Comparison of ENCODE assay signal across 15 mouse cellular contexts in the genomic region with DNA sequence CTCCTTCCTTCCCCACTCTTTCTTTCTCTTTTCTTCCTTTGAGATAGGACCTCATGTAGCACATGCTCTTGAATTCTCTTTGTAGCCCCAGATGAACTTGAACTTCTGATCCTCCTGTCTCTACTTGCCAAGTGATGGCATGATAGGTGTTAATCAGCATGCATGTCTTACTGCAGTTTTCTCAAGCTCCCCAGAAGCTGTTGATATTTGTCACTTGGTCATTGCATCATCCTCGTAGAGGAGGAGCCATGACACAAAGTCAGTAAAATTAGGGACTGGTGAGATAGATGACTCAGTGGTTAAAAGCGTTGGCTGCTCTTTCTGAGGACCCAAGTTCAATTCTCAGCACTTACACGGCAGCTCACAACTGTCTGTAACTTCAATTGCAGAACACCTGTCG. TPM values are rescaled to one million over a fixed set of nuclear protein-coding genes. Genes with fewer than 3 reads are reported as not detected.
DNase-seq lines count a peak whose midpoint lies in the region; ATAC-seq and TF ChIP-seq lines count a peak whose summit lies in the region.
"Had no signal": no experiment of that assay in that cellular context is flagged by ENCODE, and none has a peak within 500 bp of the region (broad histone marks: within the 10 kb centered on the region; RNA-seq: fewer than 3 reads in every experiment).

No protein-coding gene starts in this region.

- TF ChIP-seq EP300 in MEL (IDR thresholded peaks at IDR 0.05; ENCODE audit: low read depth in 1 of 2, low read length in 2 of 2), result peak in 1 of 2 experiments; percentile 70; a peak in 3 of 4 replicates

- TF ChIP-seq CTCF in C2C12 (IDR thresholded peaks at IDR 0.05; ENCODE audit: control insufficient read depth, insufficient read depth, insufficient read length) (no peak), MEL (IDR thresholded peaks at IDR 0.05 in 2 of 3, conservative IDR thresholded peaks at IDR 0.05 in 1 of 3; ENCODE audit: control insufficient read depth in 1 of 3, insufficient read depth in 1 of 3, low read depth in 2 of 3, low read length in 3 of 3, poor library complexity in 1 of 3, severe bottlenecking in 1 of 3) (no peak)
- no peak for TF ChIP-seq CTCF in thymus, adult 2 months (IDR thresholded peaks at IDR 0.05; ENCODE audit: borderline replicate concordance, control insufficient read depth, extremely low read depth, insufficient read depth, low read length, poor library complexity)

- H3K9me3 ChIP-seq in MEL (replicated peaks; ENCODE audit: insufficient read depth, low read length), result no peaks in the 10 kb centered on the region
- H3K9me3 ChIP-seq: embryonic facial prominence, embryonic 10.5 days; embryonic facial prominence, embryonic 12.5 days; forebrain, embryonic 13.5 days; forebrain, embryonic 15.5 days; G1E had no signal

- TF ChIP-seq POLR2A in MEL (IDR thresholded peaks at IDR 0.05; ENCODE audit: control insufficient read depth in 1 of 2, insufficient read depth in 1 of 2, low read depth in 1 of 2, low read length in 2 of 2, poor library complexity in 1 of 2), result no peak
- TF ChIP-seq POLR2A in thymus, adult 2 months (IDR thresholded peaks at IDR 0.05; ENCODE audit: control insufficient read depth, extremely low read depth, insufficient read depth, low read length, poor library complexity), result no peak

- H3K9ac ChIP-seq in MEL (ENCODE audit: control insufficient read depth, low read depth, low read length, poor library complexity, severe bottlenecking), result peak overlapping the region; percentile 27; the same call in 1 of the 2 replicates
- H3K9ac ChIP-seq: embryonic facial prominence, embryonic 12.5 days; forebrain, embryonic 13.5 days; forebrain, embryonic 15.5 days; forebrain, postnatal 0 days had no signal

- no peaks in the 10 kb centered on the region for H3K79me3 ChIP-seq in C2C12 (ENCODE audit: low read depth)

- WGBS in thymus, adult 2 months, result 52% methylated on average over 4 of the region's 4 CpGs

- H3K27ac ChIP-seq in MEL (ENCODE audit: control insufficient read depth, low read depth, low read length), result peak overlapping the region; percentile 62
- H3K27ac ChIP-seq in thymus, adult 2 months (ENCODE audit: control insufficient read depth, insufficient read depth, low read length), result no peak overlapping the region
- H3K27ac ChIP-seq: embryonic facial prominence, embryonic 10.5 days; embryonic facial prominence, embryonic 12.5 days; forebrain, embryonic 13.5 days; forebrain, embryonic 15.5 days had no signal

- H3K27me3 ChIP-seq in C2C12 (ENCODE audit: control insufficient read depth, insufficient read depth, insufficient read length), result no peaks in the 10 kb centered on the region
- H3K27me3 ChIP-seq in MEL (ENCODE audit: control insufficient read depth in 1 of 2, insufficient read depth in 2 of 2, low read length in 2 of 2), result no peaks in the 10 kb centered on the region
- H3K27me3 ChIP-seq in thymus, adult 2 months (ENCODE audit: control insufficient read depth, insufficient read depth, low read length), result no peaks in the 10 kb centered on the region
- H3K27me3 ChIP-seq: embryonic facial prominence, embryonic 12.5 days; forebrain, embryonic 15.5 days; Patski had no signal

- no peaks in the 10 kb centered on the region for H3K36me3 ChIP-seq in C2C12 (ENCODE audit: control insufficient read depth, insufficient read depth)
- H3K36me3 ChIP-seq in MEL (ENCODE audit: control insufficient read depth in 1 of 2, insufficient read depth in 2 of 2, low read length in 2 of 2), result no peaks in the 10 kb centered on the region; a peak in 2 of 4 replicates
- no peaks in the 10 kb centered on the region for H3K36me3 ChIP-seq in thymus, adult 2 months (ENCODE audit: control insufficient read depth, insufficient read depth, low read length)
- H3K36me3 ChIP-seq: embryonic facial prominence, embryonic 10.5 days; embryonic facial prominence, embryonic 12.5 days; forebrain, embryonic 15.5 days; G1E had no signal

- peak; percentile 69 for DNase-seq in 416B (ENCODE audit: low read depth)
- peak; percentile 88 for DNase-seq in MEL (ENCODE audit: low read depth, low spot score)
- DNase-seq in MN1 (ENCODE audit: low spot score), result no peak
- DNase-seq in thymus, adult 2 months, result no peak
- DNase-seq: cerebellum, adult 11-12 months; forebrain, postnatal 0 days had no signal

- H3K4me3 ChIP-seq in C2C12 (ENCODE audit: insufficient read depth, poor library complexity, severe bottlenecking) (no peak overlapping the region), MEL (ENCODE audit: control insufficient read depth in 1 of 2, insufficient read depth in 1 of 2, low read depth in 2 of 2, low read length in 2 of 2) (peak overlapping the region in 1 of 2 experiments; percentile 49; a peak in 1 of 4 replicates)
- no peak overlapping the region for H3K4me3 ChIP-seq in thymus, adult 2 months (ENCODE audit: control insufficient read depth, insufficient read depth, low read length)
- H3K4me3 ChIP-seq: embryonic facial prominence, embryonic 10.5 days; embryonic facial prominence, embryonic 12.5 days; forebrain, embryonic 13.5 days; forebrain, embryonic 15.5 days had no signal

- no peak for ATAC-seq in megakaryocyte-erythroid progenitor cell, adult 5-6 weeks (replicated peaks; ENCODE audit: low FRiP score, low TSS enrichment, poor library complexity, severe bottlenecking)
- ATAC-seq: activated CD4-positive, CD25-positive, alpha-beta regulatory T cell, adult 4 months; forebrain, embryonic 13.5 days; forebrain, embryonic 15.5 days; forebrain, postnatal 0 days; Patski had no signal

- H3K4me1 ChIP-seq in MEL (ENCODE audit: control insufficient read depth in 1 of 2, insufficient read depth in 2 of 2, low read length in 2 of 2), result peaks cover 9 to 15% of the 10 kb centered on the region in 2 experiments; a peak in 3 of 4 replicates
- H3K4me1 ChIP-seq in thymus, adult 2 months (replicated peaks; ENCODE audit: control insufficient read depth, insufficient read depth, low read length), result no peaks in the 10 kb centered on the region

- no peak overlapping the region for H3ac ChIP-seq in C2C12 (ENCODE audit: control insufficient read depth, insufficient read length, low read depth)

- H3K79me2 ChIP-seq in C2C12 (ENCODE audit: control insufficient read depth, insufficient read depth) (no peaks in the 10 kb centered on the region), MEL (ENCODE audit: control insufficient read depth, insufficient read depth, low read length, poor library complexity) (no peaks in the 10 kb centered on the region)

- TF ChIP-seq RAD21 in MEL (IDR thresholded peaks at IDR 0.05; ENCODE audit: low read depth, low read length), result no peak

TF ChIP-seq in C2C12, 6 proteins besides CTCF, POLR2A, EP300 and RAD21:
- TF ChIP-seq USF1 (IDR thresholded peaks at IDR 0.05; ENCODE audit: low read depth), result no peak
- TF ChIP-seq MYOG (IDR thresholded peaks at IDR 0.05; ENCODE audit: control insufficient read depth, extremely low read depth, insufficient read length), result no peak
- TF ChIP-seq CEBPB (IDR thresholded peaks at IDR 0.05; ENCODE audit: low read depth), result peak; percentile 44
- TF ChIP-seq MAX (IDR thresholded peaks at IDR 0.05), result no peak
- TF ChIP-seq FOSL1 (IDR thresholded peaks at IDR 0.05; ENCODE audit: insufficient read depth, low read length, poor library complexity, severe bottlenecking), result no peak
- TF ChIP-seq MYOD1 (IDR thresholded peaks at IDR 0.05; ENCODE audit: control insufficient read depth, insufficient read length, low read depth), result no peak

TF ChIP-seq in MEL, 35 proteins besides CTCF, POLR2A, EP300 and RAD21 (continues in another document):
- TF ChIP-seq CHD2 (IDR thresholded peaks at IDR 0.05; ENCODE audit: low read length) (no peak), ZNF384 (IDR thresholded peaks at IDR 0.05; ENCODE audit: low read depth, low read length) (no peak), SIN3A (IDR thresholded peaks at IDR 0.05; ENCODE audit: low read length) (peak; percentile 61), HCFC1 (IDR thresholded peaks at IDR 0.05; ENCODE audit: low read depth, low read length) (no peak), POLR2AphosphoS5 (IDR thresholded peaks at IDR 0.05; ENCODE audit: borderline replicate concordance, low read depth, low read length) (no peak), ZMIZ1 (IDR thresholded peaks at IDR 0.05; ENCODE audit: low read depth, low read length) (no peak), USF2 (IDR thresholded peaks at IDR 0.05; ENCODE audit: borderline replicate concordance in 1 of 2, insufficient read depth in 1 of 2, low read depth in 1 of 2, low read length in 2 of 2) (no peak), BHLHE40 (IDR thresholded peaks at IDR 0.05; ENCODE audit: borderline replicate concordance, low read depth, low read length) (no peak), MAX (IDR thresholded peaks at IDR 0.05; ENCODE audit: low read length) (peak; percentile 71), E2F4 (IDR thresholded peaks at IDR 0.05; ENCODE audit: borderline replicate concordance, low read depth, low read length) (no peak), GATA1 (IDR thresholded peaks at IDR 0.05; ENCODE audit: low read depth, low read length) (no peak), MYC (IDR thresholded peaks at IDR 0.05; ENCODE audit: low read depth, low read length) (peak; percentile 63; the same call in 1 of the 2 replicates), SMC3 (IDR thresholded peaks at IDR 0.05; ENCODE audit: low read depth, low read length) (no peak), KAT2A (conservative IDR thresholded peaks at IDR 0.05; ENCODE audit: low read depth, low read length) (peak; percentile 46; the same call in 1 of the 2 replicates), MEF2A (IDR thresholded peaks at IDR 0.05; ENCODE audit: extremely low read depth, insufficient replicate concordance, low read depth, low read length, poor library complexity, severe bottlenecking) (peak; percentile 29; the same call in 1 of the 2 replicates)

RNA-seq across cellular contexts. Expression of gene Anxa4, which starts 19.5 kb away (rescaled TPM):
- polyA plus RNA-seq in C2C12 (2012; fragmentation: generic; extraction: Trizol), result 93.0 TPM
- total RNA-seq in MEL (2012; rRNA removed), result 30.4 and 31.1 TPM in 2 replicates
- polyA plus RNA-seq in MEL (2012; ENCODE audit: insufficient read depth in 1 of 2, insufficient read length in 2 of 2, low read depth in 1 of 2, low replicate concordance in 2 of 2, missing spikeins in 1 of 2), result 100 to 1,000 TPM in 1 of 2 experiments, 10 to 100 TPM in 1; 53.6 to 176 TPM
- 21.5 and 27.8 TPM in 2 replicates for polyA plus RNA-seq in thymus, adult 2 months (2012; rRNA removed)
- total RNA-seq in megakaryocyte-erythroid progenitor cell, adult 5-6 weeks (2014; fragmentation: Nextera tagmentation), result 8.7 and 10.9 TPM in 2 replicates
- total RNA-seq in megakaryocyte-erythroid progenitor cell, adult 5-6 weeks (2017), result 15.2 and 19.4 TPM in 2 replicates

RNA-seq across cellular contexts. Expression of gene Aak1, which starts 36.4 kb away (rescaled TPM):
- polyA plus RNA-seq in C2C12 (2012; fragmentation: generic; extraction: Trizol), result 12.8 TPM
- total RNA-seq in MEL (2012; rRNA removed), result 6.4 and 7.2 TPM in 2 replicates
- polyA plus RNA-seq in MEL (2012; ENCODE audit: insufficient read depth in 1 of 2, insufficient read length in 2 of 2, low read depth in 1 of 2, low replicate concordance in 2 of 2, missing spikeins in 1 of 2), result 100 to 1,000 TPM in 1 of 2 experiments, 10 to 100 TPM in 1; 25.4 to 353 TPM
- polyA plus RNA-seq in thymus, adult 2 months (2012; rRNA removed), result 59.2 and 79.9 TPM in 2 replicates
- total RNA-seq in megakaryocyte-erythroid progenitor cell, adult 5-6 weeks (2014; fragmentation: Nextera tagmentation), result 23.7 and 33.3 TPM in 2 replicates
- total RNA-seq in megakaryocyte-erythroid progenitor cell, adult 5-6 weeks (2017), result 7.0 and 7.9 TPM in 2 replicates

Comparison
In these comparisons a context has a peak if more than half of its experiments do, and no peak if none do; other contexts are left out.
1. DNase-seq: peak in 416B (single experiment) and MEL (single experiment); none in MN1 (single experiment) and thymus, adult 2 months (single experiment).